In genomic region chr17:29055586-29055985, GRCm38 (mm10) we compare ENCODE assay signal across 13 mouse cellular contexts. TPM values are rescaled to one million over a fixed set of nuclear protein-coding genes. Genes with fewer than 3 reads are reported as not detected.
"Had no signal": no experiment of that assay in that cellular context is flagged by ENCODE, and none has a peak within 500 bp of the region (broad histone marks: within the 10 kb centered on the region; RNA-seq: fewer than 3 reads in every experiment).

No protein-coding gene starts in this region.

- H3K27ac ChIP-seq: liver, embryonic 14.5 days; midbrain, embryonic 15.5 days; stomach, embryonic 15.5 days had no signal

- H3K36me3 ChIP-seq: midbrain, embryonic 15.5 days; stomach, embryonic 15.5 days had no signal

- H3K4me2 ChIP-seq: midbrain, embryonic 11.5 days; midbrain, embryonic 15.5 days; stomach, embryonic 15.5 days had no signal

- DNase-seq: kidney, adult 18-20 months; kidney, postnatal 10 days; left cerebral cortex, postnatal 4 days; lung, adult 18-20 months; right cerebral cortex, postnatal 14 days; thymus, adult 2 months; thymus, postnatal 25 days had no signal

- H3K27me3 ChIP-seq: midbrain, embryonic 15.5 days; stomach, embryonic 15.5 days had no signal

- H3K9me3 ChIP-seq: midbrain, embryonic 15.5 days; stomach, embryonic 15.5 days had no signal

- H3K4me3 ChIP-seq: midbrain, embryonic 15.5 days; stomach, embryonic 15.5 days had no signal

- ATAC-seq: midbrain, embryonic 15.5 days had no signal

- H3K9ac ChIP-seq: liver, embryonic 14.5 days; midbrain, embryonic 15.5 days; stomach, embryonic 15.5 days had no signal

RNA-seq across cellular contexts. Expression of gene Rab44, which starts 58.4 kb away (rescaled TPM):
- polyA plus RNA-seq: midbrain, embryonic 15.5 days; neural tube, embryonic 14.5 days; testis, adult 2 months had no signal
